Mouse (Mus musculus): ENCODE measurements at regions not wholly inside any gene's neighbourhood (a gene's known extent, or its start where the extent isn't known, plus 50 kb on each side); places are given as distances from the start of the nearest gene placed in this dataset.

- TF ChIP-seq CTCF (conservative IDR thresholded peaks at IDR 0.05; ENCODE audit: low read length), result no peak
- no peak for TF ChIP-seq NANOG (IDR thresholded peaks at IDR 0.05; ENCODE audit: borderline replicate concordance, low read length)
Measured at GRCm38 (mm10) chr4:75869771-75870170, 591.7 kb upstream of the Dmac1 start.
